Mouse (Mus musculus): ENCODE results near the gene Smim4.

Gene Smim4

DNA sequence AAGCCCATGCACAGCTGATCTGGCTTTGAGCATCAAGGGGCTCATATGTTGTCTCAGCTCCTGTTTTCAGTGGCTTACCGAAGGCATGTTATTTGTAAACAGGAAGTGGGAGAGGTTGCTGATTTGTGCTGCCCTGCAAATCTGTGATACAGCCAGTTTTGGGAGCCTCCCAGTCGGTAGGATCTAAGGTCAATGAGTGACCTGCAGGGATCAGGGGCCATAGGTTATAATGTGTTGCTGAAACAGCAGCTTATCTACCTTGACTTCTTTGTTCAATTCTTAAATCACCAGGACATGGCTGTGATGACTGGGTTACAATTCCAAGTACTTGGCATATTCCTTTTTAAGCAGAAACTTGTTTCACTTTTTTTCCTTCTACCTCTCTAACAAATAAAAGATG lies 13.2 kb downstream of the Smim4 start:
- DNase-seq (ENCODE audit: low spot score in 2 of 2): no peak

DNA sequence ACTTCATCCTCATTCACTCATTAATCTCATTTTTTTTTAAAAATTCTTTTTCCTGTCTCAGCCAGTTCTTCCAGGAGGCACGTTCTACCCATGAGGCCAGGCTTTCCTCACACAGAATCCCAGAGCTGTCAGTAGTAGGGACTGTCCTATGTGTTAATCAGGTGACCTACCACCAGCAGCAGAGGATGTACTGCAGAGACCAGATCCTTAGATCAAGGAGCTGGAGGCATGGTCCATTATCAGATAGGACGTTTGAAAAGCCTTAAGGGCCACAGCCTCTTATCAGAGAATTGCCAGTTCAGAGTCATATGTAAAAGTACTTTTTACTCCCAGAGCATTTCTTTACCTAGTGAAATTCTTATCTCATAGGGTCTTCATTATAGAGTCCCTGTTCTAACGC lies 14.7 kb downstream of the Smim4 start:
- DNase-seq (ENCODE audit: low spot score in 2 of 2): no peak

GRCm38 (mm10) chr14:31112187-31112586 lies 16.6 kb downstream of the Smim4 start:
- DNase-seq (ENCODE audit: low spot score in 2 of 2): no peak

DNA sequence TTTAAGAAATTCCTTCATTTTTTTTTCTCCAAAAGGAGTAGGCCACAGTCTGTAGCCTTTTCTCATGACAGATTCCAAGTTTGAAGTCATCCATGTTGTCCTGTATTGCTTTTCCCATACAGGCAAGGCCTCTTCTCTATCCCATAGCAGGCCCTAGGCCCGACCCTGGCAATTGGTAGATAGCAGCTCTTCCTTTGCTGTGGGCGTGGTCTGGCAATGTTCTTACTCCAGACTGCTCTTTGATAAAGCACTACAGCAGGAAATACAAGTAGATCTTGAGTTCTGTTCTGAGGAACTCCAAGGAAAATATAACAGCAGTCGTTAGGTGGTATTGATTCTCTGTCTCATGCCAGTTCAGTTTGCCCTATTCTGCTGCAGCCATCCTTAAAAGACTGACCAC lies 18.1 kb downstream of the Smim4 start:
- DNase-seq (ENCODE audit: low spot score in 2 of 2): no peak

- no peak for DNase-seq (ENCODE audit: low spot score in 2 of 2)
Observed at GRCm38 (mm10) chr14:31105156-31105555, 23.6 kb downstream of the Smim4 start.

GRCm38 (mm10) chr14:31089918-31090317 lies 38.8 kb downstream of the Smim4 start:
- no peak for DNase-seq (ENCODE audit: low spot score in 2 of 2)

- DNase-seq (ENCODE audit: low spot score in 2 of 2): no peak
Observed at GRCm38 (mm10) chr14:31088515-31088914, 40.2 kb downstream of the Smim4 start.

- no peak for DNase-seq (ENCODE audit: low spot score in 2 of 2)
Observed at GRCm38 (mm10) chr14:31087433-31087832, 41.3 kb downstream of the Smim4 start.

GRCm38 (mm10) chr14:31081147-31081546 lies 47.6 kb downstream of the Smim4 start:
- DNase-seq (ENCODE audit: low spot score in 2 of 2): no peak

GRCm38 (mm10) chr14:31079313-31080028 lies 49.3 kb downstream of the Smim4 start:
- no peak for DNase-seq (ENCODE audit: low spot score in 2 of 2)

GRCm38 (mm10) chr14:31078597-31079208 lies 50.1 kb downstream of the Smim4 start:
- no peak for DNase-seq (ENCODE audit: low spot score in 2 of 2)

GRCm38 (mm10) chr14:31069086-31069733 lies 59.5 kb downstream of the Smim4 start:
- no peak for DNase-seq (ENCODE audit: low spot score in 2 of 2)

DNA sequence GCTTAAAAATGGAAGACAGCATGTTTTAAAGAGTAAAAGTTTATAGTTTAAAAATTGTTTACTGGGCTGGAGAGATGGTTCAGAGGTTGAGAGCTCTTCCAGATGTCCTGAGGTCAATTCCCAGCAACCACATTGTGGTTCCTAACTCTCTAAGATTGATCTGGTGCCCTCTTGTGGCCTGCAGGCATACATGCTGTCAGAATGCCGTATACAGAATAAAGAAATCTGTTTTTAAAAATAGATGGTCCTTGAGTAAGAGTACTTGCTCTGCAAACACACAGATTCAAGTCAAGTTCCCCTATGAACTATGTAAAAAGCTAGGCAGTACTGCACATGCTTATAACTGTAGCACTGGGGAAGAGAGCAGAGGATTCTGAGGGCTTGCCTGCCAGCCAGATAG lies 66.5 kb downstream of the Smim4 start:
- DNase-seq (ENCODE audit: low spot score in 2 of 2): no peak

- DNase-seq (ENCODE audit: low spot score in 2 of 2): peak; percentile 23 to 43
Observed at GRCm38 (mm10) chr14:31045817-31046216, 82.9 kb downstream of the Smim4 start.

GRCm38 (mm10) chr14:31045296-31045695 lies 83.5 kb downstream of the Smim4 start:
- DNase-seq (ENCODE audit: low spot score in 2 of 2): no peak
